Mouse (Mus musculus) frontal cortex, postnatal 14 days (tissue): Measurements from ENCODE around the gene Palld.

Source experiments
- DNase-seq, 2 experiments: peaks; one replicate each; pipeline ENCODE4 v3.0.0; 2022; ENCODE audit warnings: low spot score in 2 of 2

Gene Palld

GRCm38 (mm10) chr8:61725306-61726017 lies 177.0 kb downstream of the Palld start:
- no peak for DNase-seq

GRCm38 (mm10) chr8:61722226-61722625 lies 180.3 kb downstream of the Palld start:
- no peak for DNase-seq

GRCm38 (mm10) chr8:61715351-61716125 lies 187.0 kb downstream of the Palld start:
- DNase-seq: no peak

GRCm38 (mm10) chr8:61714293-61714831 lies 188.1 kb downstream of the Palld start:
- no peak for DNase-seq

- DNase-seq: no peak
Measured at GRCm38 (mm10) chr8:61713195-61713990, 189.1 kb downstream of the Palld start.

GRCm38 (mm10) chr8:61712426-61712825 lies 190.1 kb downstream of the Palld start:
- DNase-seq: no peak

- no peak for DNase-seq
Measured at GRCm38 (mm10) chr8:61708586-61709305, 193.7 kb downstream of the Palld start.

GRCm38 (mm10) chr8:61705491-61705890 lies 197.0 kb downstream of the Palld start:
- DNase-seq: no peak

GRCm38 (mm10) chr8:61702122-61702521 lies 200.4 kb downstream of the Palld start:
- no peak for DNase-seq

- DNase-seq: no peak
Measured at GRCm38 (mm10) chr8:61700932-61701681, 201.4 kb downstream of the Palld start.

- DNase-seq: no peak
Measured at GRCm38 (mm10) chr8:61700298-61700697, 202.2 kb downstream of the Palld start.

GRCm38 (mm10) chr8:61698959-61699358 lies 203.5 kb downstream of the Palld start:
- no peak for DNase-seq

GRCm38 (mm10) chr8:61697728-61698385 lies 204.6 kb downstream of the Palld start:
- no peak for DNase-seq

GRCm38 (mm10) chr8:61696846-61697455 lies 205.5 kb downstream of the Palld start:
- DNase-seq: no peak

- no peak for DNase-seq
Measured at GRCm38 (mm10) chr8:61695416-61695815, 207.1 kb downstream of the Palld start.

GRCm38 (mm10) chr8:61692866-61693265 lies 209.6 kb downstream of the Palld start:
- no peak for DNase-seq

GRCm38 (mm10) chr8:61692129-61692528 lies 210.4 kb downstream of the Palld start:
- no peak for DNase-seq

GRCm38 (mm10) chr8:61691391-61691790 lies 211.1 kb downstream of the Palld start:
- DNase-seq: no peak

- no peak for DNase-seq
Measured at GRCm38 (mm10) chr8:61687071-61687470, 215.4 kb downstream of the Palld start.

- no peak for DNase-seq
Measured at GRCm38 (mm10) chr8:61686340-61686739, 216.2 kb downstream of the Palld start.
